Mouse (Mus musculus) CH12.LX (cell line): Measurements from ENCODE around the gene Tgfbr3l. TPM values are rescaled to one million over a fixed set of nuclear protein-coding genes. Genes with fewer than 3 reads are reported as not detected.

Experiments
- DNase-seq: peaks from one replicate; pipeline ENCODE4 v3.0.0-alpha.2; 2013; ENCODE audit errors: extremely low read depth
- H3K27ac ChIP-seq: 2 replicates; pipeline ENCODE4 v1.5.1; 2012; ENCODE audit warnings: low read depth, mild to moderate bottlenecking, control low read depth, moderate library complexity; ENCODE audit not compliant: insufficient read depth
- H3K27me3 ChIP-seq: replicated peaks from 2 replicates; pipeline ENCODE3; 2012; ENCODE audit warnings: inconsistent platforms
- H3K36me3 ChIP-seq, 2 experiments: replicated peaks in 1 of 2; 2 replicates each; pipeline versions ENCODE3 to v1.6.1; 2012; ENCODE audit warnings: inconsistent platforms in 1 of 2, low read length in 1 of 2, mild to moderate bottlenecking in 1 of 2, mixed read lengths in 1 of 2, moderate library complexity in 1 of 2; ENCODE audit not compliant: control insufficient read depth in 1 of 2, insufficient read depth in 1 of 2
- H3K4me1 ChIP-seq, 2 experiments: 2 replicates each; pipeline ENCODE4 v1.6.1; 2012; ENCODE audit warnings: inconsistent platforms in 1 of 2, moderate library complexity in 1 of 2; ENCODE audit not compliant: insufficient read depth in 2 of 2, control insufficient read depth in 1 of 2
- H3K4me2 ChIP-seq: 2 replicates; pipeline ENCODE4 v1.6.1; 2012; ENCODE audit warnings: low read depth, mild to moderate bottlenecking, control low read depth; ENCODE audit not compliant: poor library complexity, insufficient read depth, severe bottlenecking
- H3K4me3 ChIP-seq, 3 experiments: fragments of 150-350 bp in 1 of 3; sonication (generic) in 1 of 3; replicated peaks in 1 of 3; 2 replicates each; pipeline versions ENCODE3 to v1.5.1; 2011 to 2012; ENCODE audit warnings: low read depth in 2 of 3, low read length in 2 of 3, mild to moderate bottlenecking in 2 of 3, moderate library complexity in 2 of 3, control low read depth in 1 of 3, improper control_type of control experiment in 1 of 3, inconsistent platforms in 1 of 3, mixed read lengths in 1 of 3; ENCODE audit not compliant: poor library complexity in 1 of 3
- H3K79me2 ChIP-seq: replicated peaks from 2 replicates; pipeline ENCODE4 v1.6.1; 2012; ENCODE audit warnings: mild to moderate bottlenecking, moderate library complexity; ENCODE audit not compliant: control insufficient read depth, poor library complexity, insufficient read depth, severe bottlenecking; ENCODE audit errors: extremely low read depth
- H3K9ac ChIP-seq: 2 replicates; pipeline ENCODE4 v1.6.1; 2012; ENCODE audit warnings: low read depth, mild to moderate bottlenecking, control low read depth, moderate library complexity; ENCODE audit not compliant: insufficient read depth
- H3K9me3 ChIP-seq: replicated peaks from 2 replicates; pipeline ENCODE3; 2012; ENCODE audit warnings: low read length, inconsistent platforms, mixed read lengths
- BHLHE40 ChIP-seq: IDR thresholded peaks from 2 replicates; pipeline ENCODE4 v1.6.1; 2011; ENCODE audit warnings: mild to moderate bottlenecking, low read depth, low read length, improper control_type of control experiment
- CHD1 ChIP-seq: IDR thresholded peaks from 2 replicates; pipeline ENCODE4 v1.6.1; 2012; ENCODE audit warnings: low read depth, low read length, improper control_type of control experiment, inconsistent platforms
- CTCF ChIP-seq, 2 experiments: IDR thresholded peaks in 1 of 2; conservative IDR thresholded peaks in 1 of 2; 2 replicates each; pipeline ENCODE4 v1.5.1; 2011 to 2012; ENCODE audit warnings: low read depth in 2 of 2, low read length in 2 of 2, improper control_type of control experiment in 1 of 2, inconsistent platforms in 1 of 2, mild to moderate bottlenecking in 1 of 2, moderate library complexity in 1 of 2
- E2F4 ChIP-seq: IDR thresholded peaks from 2 replicates; pipeline ENCODE4 v1.6.1; 2011; ENCODE audit warnings: low read depth, low read length, improper control_type of control experiment; ENCODE audit not compliant: insufficient replicate concordance
- EP300 ChIP-seq: IDR thresholded peaks from 2 replicates; pipeline ENCODE4 v1.6.1; 2011; ENCODE audit warnings: low read length, improper control_type of control experiment
- ETS1 ChIP-seq: conservative IDR thresholded peaks from 2 replicates; pipeline ENCODE4 v1.6.1; 2012; ENCODE audit warnings: low read depth, mild to moderate bottlenecking, inconsistent platforms, low read length, improper control_type of control experiment, moderate library complexity
- JUND ChIP-seq: conservative IDR thresholded peaks from 2 replicates; pipeline ENCODE4 v1.6.1; 2011; ENCODE audit warnings: low read depth, low read length, improper control_type of control experiment
- KAT2A ChIP-seq: IDR thresholded peaks from 2 replicates; pipeline ENCODE4 v1.6.1; 2012; ENCODE audit warnings: low read length, improper control_type of control experiment, inconsistent platforms; ENCODE audit not compliant: insufficient replicate concordance
- MAX ChIP-seq: IDR thresholded peaks from 2 replicates; pipeline ENCODE4 v1.6.1; 2011; ENCODE audit warnings: low read length, improper control_type of control experiment
- MAZ ChIP-seq: IDR thresholded peaks from 2 replicates; pipeline ENCODE4 v1.6.1; 2012; ENCODE audit warnings: low read depth, mild to moderate bottlenecking, inconsistent platforms, low read length, improper control_type of control experiment, moderate library complexity
- MEF2A ChIP-seq: IDR thresholded peaks from 2 replicates; pipeline ENCODE4 v1.6.1; 2014; ENCODE audit warnings: low read depth, mild to moderate bottlenecking, inconsistent platforms, low read length, improper control_type of control experiment, borderline replicate concordance
- MXI1 ChIP-seq: IDR thresholded peaks from 2 replicates; pipeline ENCODE4 v1.6.1; 2011; ENCODE audit warnings: mild to moderate bottlenecking, low read depth, low read length, improper control_type of control experiment
- NELFE ChIP-seq: IDR thresholded peaks from 2 replicates; pipeline ENCODE4 v1.6.1; 2011; ENCODE audit warnings: low read depth, low read length, improper control_type of control experiment
- PAX5 ChIP-seq: IDR thresholded peaks from 2 replicates; pipeline ENCODE4 v1.6.1; 2012; ENCODE audit warnings: low read length, inconsistent platforms, mixed read lengths
- POLR2A ChIP-seq: IDR thresholded peaks from 2 replicates; pipeline ENCODE4 v1.6.1; 2011; ENCODE audit warnings: low read depth, mild to moderate bottlenecking, improper control_type of control experiment, low read length
- POLR2AphosphoS2 ChIP-seq: IDR thresholded peaks from 2 replicates; pipeline ENCODE4 v1.6.1; 2011; ENCODE audit warnings: low read depth, low read length, improper control_type of control experiment
- SIN3A ChIP-seq: IDR thresholded peaks from 2 replicates; pipeline ENCODE4 v1.6.1; 2012; ENCODE audit warnings: low read length, improper control_type of control experiment, inconsistent platforms
- TBP ChIP-seq: conservative IDR thresholded peaks from 2 replicates; pipeline ENCODE4 v1.6.1; 2011; ENCODE audit warnings: low read depth, low read length, improper control_type of control experiment
- UBTF ChIP-seq: IDR thresholded peaks from 2 replicates; pipeline ENCODE4 v1.6.1; 2012; ENCODE audit warnings: low read depth, mild to moderate bottlenecking, inconsistent platforms, low read length, improper control_type of control experiment, moderate library complexity
- USF2 ChIP-seq: conservative IDR thresholded peaks from 2 replicates; pipeline ENCODE4 v1.6.1; 2011; ENCODE audit warnings: low read depth, low read length, improper control_type of control experiment
- ZKSCAN1 ChIP-seq: IDR thresholded peaks from 2 replicates; pipeline ENCODE4 v1.6.1; 2012; ENCODE audit warnings: low read depth, inconsistent platforms, low read length, improper control_type of control experiment, borderline replicate concordance
- ZMIZ1 ChIP-seq: IDR thresholded peaks from 2 replicates; pipeline ENCODE4 v1.6.1; 2012; ENCODE audit warnings: low read depth, mild to moderate bottlenecking, inconsistent platforms, low read length, improper control_type of control experiment
- ZNF384 ChIP-seq: IDR thresholded peaks from 2 replicates; pipeline ENCODE4 v1.6.1; 2012; ENCODE audit warnings: low read depth, low read length, improper control_type of control experiment, inconsistent platforms
- dilution Hi-C: fragments of 300-500 bp; cut with MboI; formaldehyde crosslinking; loops from 2 replicates; pipeline ENCODE4 v1.14.3; 2020; ENCODE audit warnings: low sequenced_read_pairs; ENCODE audit not compliant: extremely low pct_unique_long_range_greater_than_20kb, extremely low pct_ligation_motif_present
- in situ Hi-C: fragments of 300-500 bp; cut with MboI; formaldehyde crosslinking; loops from 3 replicates; pipeline ENCODE4 v1.14.3; 2019; ENCODE audit warnings: low sequenced_read_pairs, low pct_ligation_motif_present, low pct_unique_long_range_greater_than_20kb, mixed read lengths
- polyA plus RNA-seq: library from polyadenylated mRNA; unstranded; fragments of >175 nt; gene quantifications from 2 replicates; pipeline ENCODE4 v1.2.1, GENCODE M21; 2012; ENCODE audit warnings: low read depth; ENCODE audit not compliant: insufficient read length
- total RNA-seq, 2 experiments: library from RNA; depleted of rRNA; stranded (reverse); fragments of 300-350 nt in 1 of 2; fragments of >200 nt in 1 of 2; gene quantifications; 2 replicates each; pipeline ENCODE4 v1.2.3; 2012 to 2014

Gene Tgfbr3l
- total and polyA plus RNA-seq, 3 experiments = 2.0 to 13.3 (median 4.5) TPM

- no peak overlapping the region for H3K4me3 ChIP-seq
These were observed 28.4 kb upstream of the Tgfbr3l start for GRCm38 (mm10) chr8:4219617-4220016.

GRCm38 (mm10) chr8:4222059-4222458 is 26.0 kb upstream of the Tgfbr3l start:
- in situ Hi-C loops (no loop called here), dilution Hi-C loops (no loop called here)
- H3K4me3 ChIP-seq = no peak overlapping the region

More at GRCm38 (mm10) chr8:4219617-4220016, 28.4 kb upstream of the Tgfbr3l start:
- no peak overlapping the region for H3K27ac ChIP-seq
- no peaks in the 10 kb centered on the region for H3K9me3 ChIP-seq
- no peak overlapping the region for H3K4me2 ChIP-seq
- in situ Hi-C loops (no loop called here), dilution Hi-C loops (no loop called here)
- H3K9ac ChIP-seq = no peak overlapping the region
- no peak for DNase-seq
- H3K79me2 ChIP-seq = no peaks in the 10 kb centered on the region
- H3K27me3 ChIP-seq = peaks cover 2% of the 10 kb centered on the region
- H3K36me3 ChIP-seq = no peaks in the 10 kb centered on the region
- peaks cover 2 to 7% of the 10 kb centered on the region in 2 experiments for H3K4me1 ChIP-seq
- TF ChIP-seq MXI1 (no peak), PAX5 (no peak), ETS1 (no peak), USF2 (no peak), KAT2A (no peak), POLR2A (no peak), EP300 (no peak), UBTF (no peak), POLR2AphosphoS2 (no peak)

More at GRCm38 (mm10) chr8:4222059-4222458, 26.0 kb upstream of the Tgfbr3l start:
- H3K36me3 ChIP-seq = no peaks in the 10 kb centered on the region
- no peaks in the 10 kb centered on the region for H3K4me1 ChIP-seq
- H3K27me3 ChIP-seq = peaks cover 2% of the 10 kb centered on the region
- no peak overlapping the region for H3K9ac ChIP-seq
- TF ChIP-seq E2F4 (no peak), SIN3A (no peak), ZNF384 (no peak), MAX (no peak), ETS1 (no peak), MAZ (no peak), POLR2A (no peak), CHD1 (no peak), TBP (no peak), NELFE (no peak), ZKSCAN1 (no peak), ZMIZ1 (no peak), MEF2A (no peak), EP300 (no peak), CTCF (conservative IDR thresholded peaks at IDR 0.05 in 1 of 2, IDR thresholded peaks at IDR 0.05 in 1 of 2; ENCODE audit: low read depth in 2 of 2, low read length in 2 of 2) (no peak), JUND (no peak), KAT2A (no peak), BHLHE40 (no peak)
- H3K4me2 ChIP-seq = no peak overlapping the region
- no peaks in the 10 kb centered on the region for H3K9me3 ChIP-seq
- DNase-seq = no peak
- no peak overlapping the region for H3K27ac ChIP-seq
- no peaks in the 10 kb centered on the region for H3K79me2 ChIP-seq
